Mouse (Mus musculus): ENCODE measurements around the gene Elovl3. TPM values are rescaled to one million over a fixed set of nuclear protein-coding genes. Genes with fewer than 3 reads are reported as not detected.
"Not testable (repeated sequence)": the region's sequence is repeated elsewhere in the genome, so short reads cannot be mapped to it uniquely, and the experiment has no call there.

The Elovl3 gene
- total RNA-seq, 2 experiments from 2014 or later = not detected

DNA sequence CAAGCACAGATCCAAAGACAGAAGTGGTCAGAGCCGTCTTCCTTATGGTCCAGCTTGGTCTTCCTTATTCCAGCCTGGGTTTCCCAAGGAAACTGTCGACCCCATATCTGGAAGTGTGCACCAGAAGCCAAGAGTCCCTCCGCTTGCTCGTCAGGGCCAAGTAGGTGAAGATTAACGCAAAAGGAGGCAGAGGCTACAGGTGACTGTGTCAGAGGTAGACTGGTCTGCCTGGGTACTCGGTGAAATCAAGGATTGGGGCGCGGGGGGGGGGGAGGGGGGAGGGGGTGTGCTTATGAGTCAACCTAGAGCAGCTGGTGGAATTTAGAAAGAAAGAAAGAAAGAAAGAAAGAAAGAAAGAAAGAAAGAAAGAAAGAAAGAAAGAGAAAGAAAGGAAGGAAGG, 414 bp upstream of the Elovl3 start:
- no peak for DNase-seq (ENCODE audit: extremely low spot score in 1 of 2, low spot score in 2 of 2)
- intact Hi-C loops (cut with DNase I) = no loop called here

DNA sequence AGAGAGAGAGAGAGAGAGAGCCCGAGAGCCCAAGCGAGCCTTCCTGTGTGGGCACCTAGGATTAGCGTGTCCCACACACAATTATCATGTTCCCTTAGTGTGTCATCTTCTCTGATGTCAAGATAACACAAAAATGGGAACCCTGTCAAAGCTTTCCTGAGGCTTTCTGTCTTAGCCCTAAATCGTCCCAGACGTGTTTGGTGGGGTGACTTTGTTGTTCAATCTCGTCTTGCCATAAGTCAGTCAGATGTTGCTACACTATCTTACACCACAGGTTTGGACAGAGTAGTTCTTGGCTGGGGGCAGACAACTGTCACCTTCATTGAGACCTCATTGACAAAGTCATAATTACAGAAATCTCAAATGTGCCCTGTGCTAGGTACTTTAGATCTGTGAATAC, 880 bp downstream of the Elovl3 start:
- intact Hi-C loops (cut with DNase I) = no loop called here
- no peak for DNase-seq (ENCODE audit: extremely low spot score in 1 of 2, low spot score in 2 of 2)

DNA sequence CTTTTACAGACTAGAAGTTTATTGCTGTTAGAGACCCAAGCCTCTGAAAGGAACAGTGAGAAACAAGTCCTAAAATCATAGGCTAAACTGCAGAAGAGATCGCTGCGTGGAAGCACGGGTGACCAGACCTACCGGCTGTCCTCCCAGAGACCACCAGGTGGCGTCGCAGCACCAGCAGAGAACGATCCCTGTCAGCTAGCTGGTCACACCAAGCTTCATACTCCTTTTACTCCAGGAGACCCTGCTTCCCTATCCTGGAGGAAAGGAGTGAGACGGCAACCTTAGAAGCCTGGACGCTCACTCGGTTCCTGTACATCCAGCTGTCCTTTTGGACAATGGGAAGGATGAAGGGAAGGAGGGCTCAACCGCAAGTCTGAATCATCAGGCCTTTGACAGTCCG, 3.6 kb downstream of the Elovl3 start:
- DNase-seq (ENCODE audit: extremely low spot score in 1 of 2, low spot score in 2 of 2) = peak; percentile 89 to 90
- intact Hi-C loops (cut with DNase I) = loop anchor here (1.0 kb wide), 1 partner anchor 119 kb away; no protein-coding TSS in a partner anchor

DNA sequence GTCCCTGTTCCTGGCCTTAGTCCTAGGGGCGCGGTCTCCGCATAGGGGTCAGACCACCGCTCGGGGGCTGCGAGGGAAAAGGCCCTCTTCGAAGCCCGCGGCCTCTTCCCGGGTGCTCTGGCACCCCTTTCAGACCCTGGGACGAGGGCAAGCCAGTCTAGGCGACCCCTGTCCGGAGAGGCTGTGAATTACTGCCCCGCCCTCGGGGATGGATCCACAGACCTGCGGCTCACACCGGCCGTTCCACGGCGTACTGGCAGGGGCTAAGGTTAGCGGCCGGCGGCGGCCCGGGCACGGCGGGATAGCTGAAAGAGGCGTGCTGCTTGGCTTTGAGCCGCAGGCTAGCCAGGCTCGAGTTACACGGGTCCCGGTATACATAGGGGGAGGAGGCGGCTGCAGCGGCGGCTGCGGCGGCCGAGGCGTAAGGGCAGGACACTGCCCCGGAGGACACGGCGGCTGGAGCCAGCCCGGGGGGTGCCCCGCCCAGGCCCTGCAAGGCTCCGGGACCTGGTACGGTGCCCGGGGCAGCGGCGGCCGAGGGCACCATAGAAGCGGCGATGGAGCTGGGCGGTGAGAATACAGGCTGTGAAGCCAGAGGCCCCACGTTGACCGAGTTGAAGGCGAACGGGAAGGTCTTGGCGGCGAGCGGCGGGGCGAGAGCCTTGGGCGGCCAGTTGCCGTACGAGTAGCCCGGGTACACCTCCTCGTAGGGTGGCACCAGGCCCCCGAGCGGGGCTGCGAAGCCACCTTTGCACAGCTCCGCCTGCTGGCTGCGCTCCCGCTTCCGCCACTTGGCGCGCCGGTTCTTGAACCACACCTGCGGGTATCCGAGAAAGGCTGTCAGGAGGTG, 4.3 kb downstream of the Elovl3 start:
- intact Hi-C loops (cut with DNase I) = loop anchor here (1.0 to 2.0 kb wide), 2 partner anchors 118 to 169 kb away; partner anchors contain the start of gene Nfkb2
- peak in 1 of 2 experiments; percentile 48 for DNase-seq (ENCODE audit: extremely low spot score in 1 of 2, low spot score in 2 of 2)

DNA sequence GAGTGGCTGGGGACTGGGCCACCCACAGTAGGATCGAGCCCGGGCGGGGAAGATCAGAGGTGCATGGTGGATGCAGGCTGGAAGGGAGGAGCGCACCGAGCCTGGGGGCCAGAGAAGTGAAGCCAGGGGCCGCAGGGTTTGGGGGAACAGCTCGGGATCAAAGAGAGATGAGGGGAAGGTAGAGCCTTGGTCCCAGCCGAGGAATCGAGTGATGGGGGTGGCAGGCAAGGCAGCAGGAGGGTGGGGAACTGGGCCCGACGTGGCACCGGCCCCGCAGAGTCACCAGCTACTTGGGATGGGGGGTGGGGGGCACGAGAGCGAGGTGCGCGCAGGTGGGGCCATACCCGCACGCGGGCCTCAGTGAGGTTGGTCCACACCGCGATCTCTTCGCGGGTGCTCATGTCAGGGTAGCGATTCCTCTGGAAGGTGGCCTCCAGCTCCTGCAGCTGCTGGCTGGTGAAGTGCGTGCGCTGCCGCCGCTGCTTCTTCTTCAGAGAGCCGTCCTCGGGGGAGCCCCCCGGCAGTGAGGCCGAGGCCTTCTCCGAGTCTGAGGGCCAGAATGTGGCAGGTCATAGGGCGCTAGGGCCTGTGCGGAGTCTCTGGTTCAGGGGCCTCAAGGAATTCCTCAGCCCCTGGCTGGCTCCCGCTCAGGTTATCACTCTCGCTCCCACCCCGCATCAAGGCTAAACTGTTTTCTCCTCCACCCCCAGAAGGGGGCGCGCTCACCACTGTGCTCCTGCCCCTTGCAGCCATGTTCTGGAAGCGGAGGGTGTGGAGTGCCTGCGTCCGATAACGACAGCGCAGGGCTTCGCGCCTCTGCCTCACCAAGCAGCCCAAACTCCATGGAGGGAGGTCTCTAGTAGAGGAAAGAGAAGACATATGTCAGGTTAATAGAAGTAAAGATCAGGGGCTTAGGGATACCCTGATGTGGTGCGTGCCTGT, 5.2 kb downstream of the Elovl3 start:
- intact Hi-C loops (cut with DNase I) = loop anchor here (2.0 kb wide), 1 partner anchor 168 kb away; the partner anchor contains the start of gene Nfkb2
- DNase-seq (ENCODE audit: extremely low spot score in 1 of 2, low spot score in 2 of 2) = peak in 1 of 2 experiments; percentile 76

DNA sequence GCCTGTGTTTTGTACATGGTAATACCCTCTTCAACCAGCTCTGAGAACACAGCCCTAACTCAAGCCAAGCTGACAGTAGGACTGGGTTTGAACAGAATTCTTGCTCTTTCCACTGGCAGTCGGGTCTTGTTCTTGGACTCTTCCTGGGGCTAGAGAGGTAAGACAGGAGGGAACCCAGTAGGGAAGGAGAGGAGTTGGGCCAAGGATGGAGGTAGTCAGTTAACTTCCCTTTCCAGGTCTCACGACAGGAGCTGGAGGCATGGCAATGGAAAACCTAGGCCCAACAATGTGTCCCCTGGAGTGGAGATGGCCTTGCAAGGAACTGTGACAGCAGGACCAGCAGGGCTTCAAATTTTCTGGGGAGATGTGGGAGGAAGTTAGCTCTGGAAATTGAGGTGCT, 8.6 kb downstream of the Elovl3 start:
- no peak for DNase-seq (ENCODE audit: extremely low spot score in 1 of 2, low spot score in 2 of 2)
- intact Hi-C loops (cut with DNase I) = no loop called here

DNA sequence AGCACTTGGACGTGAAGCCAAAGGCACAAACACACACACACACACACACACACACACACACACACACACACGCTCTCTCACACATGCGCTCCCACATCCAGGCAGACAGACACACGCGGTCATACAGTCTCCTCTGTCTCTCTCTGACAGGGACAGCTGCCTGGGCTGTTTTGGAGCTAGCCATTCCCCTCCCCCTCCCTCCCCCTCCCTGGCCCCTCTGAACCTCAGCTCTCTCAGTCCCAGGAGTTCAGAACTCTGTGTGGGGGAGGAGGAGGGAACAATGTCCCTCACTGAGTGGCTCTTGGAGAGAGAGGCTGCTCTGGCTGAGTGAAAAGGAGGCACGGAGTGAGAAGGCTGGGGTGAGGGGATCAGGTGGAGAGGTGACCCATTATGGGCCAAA, 9.4 kb downstream of the Elovl3 start:
- intact Hi-C loops (cut with DNase I) = no loop called here
- no peak for DNase-seq (ENCODE audit: extremely low spot score in 1 of 2, low spot score in 2 of 2)

DNA sequence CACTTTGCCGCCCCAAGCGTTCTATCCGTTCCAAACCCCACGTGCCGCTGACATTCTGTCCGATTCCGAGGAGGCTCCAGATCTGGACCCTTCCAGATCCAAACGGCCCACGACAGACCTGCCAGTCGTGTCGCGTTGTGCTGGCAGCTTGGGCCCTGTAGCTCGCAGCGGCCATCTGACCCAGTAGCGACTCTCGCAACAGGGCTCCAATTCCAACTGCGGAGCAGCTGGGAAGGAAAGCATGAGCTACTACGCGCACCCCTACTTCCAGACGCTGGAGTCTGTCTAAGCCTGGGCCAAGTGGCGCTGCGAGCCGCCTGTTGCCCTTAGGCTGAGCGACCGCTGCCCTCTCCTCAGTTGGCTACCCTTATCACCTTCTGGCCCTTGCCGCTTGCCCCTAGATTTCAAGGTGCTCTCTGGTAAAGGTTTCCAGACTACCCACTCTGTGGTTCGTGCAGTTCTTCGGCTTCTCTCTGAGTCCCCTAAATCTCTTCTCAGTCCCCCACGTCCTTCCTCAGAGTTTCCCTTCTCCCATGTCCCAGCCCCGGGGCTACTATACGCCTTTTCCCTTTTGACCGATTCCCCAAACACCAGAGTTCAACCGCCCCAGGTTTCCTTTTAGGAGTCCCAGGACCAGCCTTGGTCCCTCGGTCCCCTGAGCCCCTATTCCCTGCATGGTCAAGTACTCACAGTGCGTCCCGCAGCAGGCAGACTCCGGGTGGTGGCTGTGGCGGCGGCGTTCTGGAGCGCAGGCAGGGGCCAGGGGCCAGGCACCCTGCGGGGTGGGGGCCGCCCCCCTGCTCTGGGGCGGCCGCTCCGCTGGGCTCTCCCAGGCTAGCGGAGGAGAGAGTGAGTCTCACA, 16.0 kb downstream of the Elovl3 start, which contains the start of gene Pitx3:
Pitx3 (minus strand) TSS at position 816 of the 861 bp plus-strand sequence.
- intact Hi-C loops (cut with DNase I) = no loop called here

DNA sequence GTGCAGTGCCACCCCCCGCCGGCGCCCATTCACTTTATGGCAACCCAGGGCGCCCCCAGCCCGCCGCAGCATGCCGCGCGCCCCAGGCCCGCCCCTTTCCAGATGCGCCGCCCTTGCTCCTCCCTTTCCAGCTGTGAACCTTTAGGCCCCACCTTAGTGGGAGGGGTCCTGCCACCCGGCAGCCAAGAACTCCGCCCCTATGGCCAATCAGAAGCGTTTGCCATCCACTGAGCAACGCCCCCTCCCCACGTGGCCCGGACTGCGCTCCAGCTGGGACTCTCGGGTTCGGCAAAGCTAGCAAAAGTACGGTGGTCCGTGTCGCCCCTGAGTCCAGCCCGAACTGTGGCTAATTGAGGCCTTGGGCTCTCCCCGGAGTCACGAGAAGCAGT, 16.7 kb downstream of the Elovl3 start:
- intact Hi-C loops (cut with DNase I) = no loop called here
- DNase-seq (ENCODE audit: extremely low spot score in 1 of 2, low spot score in 2 of 2) = peak; percentile 47 to 91

More for the DNA sequence above, 16.0 kb downstream of the Elovl3 start, which contains the start of gene Pitx3:
- DNase-seq (ENCODE audit: extremely low spot score in 1 of 2, low spot score in 2 of 2) = no peak

DNA sequence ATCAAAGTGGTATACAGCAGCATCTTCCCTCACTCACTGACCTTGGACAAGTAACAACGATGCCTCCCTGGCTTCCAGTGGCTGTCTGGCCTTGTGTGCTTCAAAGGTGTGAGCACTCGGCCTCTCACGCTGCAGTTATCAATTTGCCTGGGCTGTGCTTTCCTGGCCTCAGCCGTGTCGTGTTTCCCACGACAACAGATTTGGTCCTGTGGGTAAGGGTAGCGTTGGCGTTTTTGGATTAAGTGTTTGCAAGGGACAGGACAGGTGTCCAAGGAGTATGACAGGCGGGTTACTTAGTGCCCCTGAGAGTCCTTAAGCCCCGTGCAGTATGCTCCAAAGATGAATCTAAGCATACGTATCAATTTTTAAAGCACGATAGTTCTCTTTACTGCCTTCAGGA, 17.4 kb downstream of the Elovl3 start:
- DNase-seq (ENCODE audit: extremely low spot score in 1 of 2, low spot score in 2 of 2) = no peak
- intact Hi-C loops (cut with DNase I) = no loop called here

DNA sequence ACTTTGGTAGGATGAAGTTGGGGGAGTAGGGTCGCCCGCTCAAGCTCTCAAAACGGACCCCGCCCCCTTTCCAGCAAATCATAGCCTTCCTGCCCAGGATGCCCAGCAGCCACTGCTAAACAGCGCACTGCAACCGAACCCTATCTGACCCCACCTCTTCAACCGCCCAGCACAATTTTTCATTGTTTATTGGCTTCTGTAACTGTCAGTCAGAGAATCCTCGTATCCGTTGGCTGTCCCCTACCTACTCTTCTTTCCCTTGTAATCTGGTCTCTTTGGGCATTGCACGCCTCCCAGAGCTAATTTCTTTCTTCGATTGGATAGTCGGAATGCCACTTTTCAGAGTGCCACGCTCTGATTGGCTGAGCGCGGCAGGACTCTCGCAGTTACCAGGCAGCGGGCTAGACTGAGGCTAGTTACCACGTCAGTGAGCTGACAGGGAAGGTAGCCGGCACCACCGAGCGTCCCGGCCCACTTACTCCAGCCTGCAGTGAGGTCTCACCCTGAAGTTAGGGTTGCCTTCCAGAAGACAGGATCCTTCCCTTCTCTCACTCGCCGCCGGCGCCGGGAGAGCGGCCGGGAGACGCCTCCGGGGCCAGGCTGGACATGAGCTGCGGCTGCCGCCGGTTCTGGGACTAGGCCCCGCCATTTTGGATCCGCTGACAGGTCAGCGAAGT, 20.6 kb downstream of the Elovl3 start, which contains the start of gene Gbf1:
Gbf1 (plus strand) TSS at position 383 of the 677 bp plus-strand sequence.
- peak; percentile 93 to 98 for DNase-seq (ENCODE audit: extremely low spot score in 1 of 2, low spot score in 2 of 2)
- intact Hi-C loops (cut with DNase I) = no loop called here

DNA sequence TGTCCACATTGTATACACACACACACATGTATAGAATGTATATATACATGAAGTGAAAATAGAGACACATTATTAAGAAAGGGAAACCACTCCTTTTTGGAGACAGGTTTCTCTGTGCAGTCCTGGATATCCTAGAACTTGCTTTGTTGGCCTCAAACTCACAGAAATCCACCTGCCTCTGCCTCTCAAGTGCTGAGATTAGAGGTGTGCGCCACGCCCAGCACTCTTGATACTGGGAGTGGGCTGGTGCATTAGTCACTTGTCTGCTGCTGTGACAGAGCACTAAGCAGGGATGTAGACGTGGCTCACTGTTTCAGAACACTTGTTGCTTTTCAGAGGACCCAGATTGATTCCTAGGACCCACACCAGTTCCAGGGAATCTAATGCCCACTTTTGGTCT, 34.3 kb downstream of the Elovl3 start:
- no peak for DNase-seq (ENCODE audit: extremely low spot score in 1 of 2, low spot score in 2 of 2)
- intact Hi-C loops (cut with DNase I) = no loop called here

DNA sequence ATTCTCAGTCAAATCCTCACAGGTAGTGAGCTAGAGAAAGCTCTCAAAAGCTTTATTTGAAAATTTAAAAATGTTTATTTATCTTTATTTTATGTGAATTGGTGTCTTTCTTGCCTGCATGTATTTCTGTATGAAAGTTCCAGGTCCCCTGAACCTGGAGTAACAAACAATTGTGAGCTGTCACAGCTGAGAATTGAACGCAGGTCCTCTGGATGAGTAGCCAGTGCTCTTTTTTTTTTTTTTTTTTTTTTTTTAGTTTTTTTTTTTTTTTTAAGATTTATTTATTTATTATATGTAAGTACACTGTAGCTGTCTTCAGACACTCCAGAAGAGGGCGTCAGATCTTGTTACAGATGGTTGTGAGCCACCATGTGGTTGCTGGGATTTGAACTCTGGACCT, 35.5 kb downstream of the Elovl3 start:
- DNase-seq (ENCODE audit: extremely low spot score in 1 of 2, low spot score in 2 of 2); intact Hi-C loops (cut with DNase I): not testable (repeated sequence)

DNA sequence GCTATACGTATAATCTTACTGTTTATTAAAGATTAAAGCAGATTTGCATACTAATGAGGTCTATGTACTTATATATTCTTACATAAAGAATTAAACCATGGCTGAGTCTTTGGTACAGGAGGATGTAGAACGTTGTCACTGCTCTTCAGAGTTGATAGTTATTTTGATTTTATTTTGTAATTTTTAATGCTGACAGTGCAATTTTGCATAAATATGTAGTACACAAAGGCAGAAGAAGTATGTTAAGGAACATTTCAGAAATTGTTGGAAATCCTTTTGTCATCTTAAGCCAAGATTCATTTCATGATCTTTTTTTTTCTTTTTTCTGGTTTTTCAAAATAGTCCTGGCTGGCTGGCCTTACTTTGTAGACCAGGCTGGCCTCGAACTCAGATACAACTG, 37.7 kb downstream of the Elovl3 start:
- DNase-seq (ENCODE audit: extremely low spot score in 1 of 2, low spot score in 2 of 2) = no peak
- intact Hi-C loops (cut with DNase I) = no loop called here

DNA sequence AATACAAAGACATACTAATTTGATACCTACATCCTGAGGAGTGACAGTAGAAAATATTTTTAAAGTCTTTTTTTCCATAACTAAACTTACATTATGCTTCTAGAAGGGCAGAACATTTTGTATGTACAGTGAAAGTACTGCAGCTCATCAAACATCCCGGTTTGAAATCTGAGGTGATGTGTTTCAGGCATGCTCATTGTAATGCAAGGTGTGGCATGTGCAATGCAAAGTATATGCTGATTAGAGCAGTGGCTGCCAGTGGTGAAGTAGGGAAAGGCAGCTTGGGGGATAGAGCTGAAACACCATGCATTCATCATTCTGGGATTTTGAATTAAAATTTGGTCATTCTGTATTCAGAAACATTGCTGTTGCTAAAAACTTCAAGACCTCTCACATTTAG, 38.2 kb downstream of the Elovl3 start:
- DNase-seq (ENCODE audit: extremely low spot score in 1 of 2, low spot score in 2 of 2) = no peak
- intact Hi-C loops (cut with DNase I) = no loop called here

DNA sequence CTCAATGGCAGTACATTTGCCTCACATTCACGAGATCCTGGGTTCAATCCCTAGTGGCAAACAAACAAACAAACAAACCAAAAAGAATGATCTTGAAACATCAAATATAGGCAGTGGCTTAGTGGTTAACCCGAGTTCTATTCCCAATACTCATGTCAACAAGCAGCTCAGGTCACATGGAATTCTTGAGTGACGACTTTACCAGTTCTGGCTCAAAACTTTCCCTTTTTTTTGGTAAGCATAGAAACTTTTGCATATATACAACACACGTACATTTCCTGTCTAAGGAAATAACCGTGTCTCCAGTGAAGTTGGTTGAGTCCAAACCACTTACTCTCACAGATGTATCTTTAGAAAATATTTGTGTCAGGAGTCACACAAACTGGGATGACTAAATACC, 40.8 kb downstream of the Elovl3 start:
- intact Hi-C loops (cut with DNase I) = no loop called here
- DNase-seq (ENCODE audit: extremely low spot score in 1 of 2, low spot score in 2 of 2) = no peak

DNA sequence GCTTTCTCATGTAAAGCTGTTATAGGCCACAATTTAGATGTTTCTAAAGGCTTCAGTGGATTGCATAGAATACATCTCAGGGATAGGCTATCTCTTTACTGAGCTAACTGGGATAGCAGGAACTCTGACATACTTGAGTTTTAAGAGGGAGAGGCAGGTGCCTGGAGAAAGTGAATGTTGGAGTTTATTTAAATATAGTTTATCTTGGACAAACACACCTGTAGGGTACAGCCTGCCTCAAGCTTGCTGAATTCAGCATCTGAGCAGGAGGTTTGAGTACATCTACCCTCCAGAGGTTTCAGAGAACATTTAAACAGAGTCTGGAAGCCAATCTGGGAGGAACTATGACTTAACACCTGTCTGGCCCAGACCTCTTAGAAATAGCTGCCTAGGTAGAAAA, 43.5 kb downstream of the Elovl3 start:
- DNase-seq (ENCODE audit: extremely low spot score in 1 of 2, low spot score in 2 of 2) = no peak
- intact Hi-C loops (cut with DNase I) = no loop called here

DNA sequence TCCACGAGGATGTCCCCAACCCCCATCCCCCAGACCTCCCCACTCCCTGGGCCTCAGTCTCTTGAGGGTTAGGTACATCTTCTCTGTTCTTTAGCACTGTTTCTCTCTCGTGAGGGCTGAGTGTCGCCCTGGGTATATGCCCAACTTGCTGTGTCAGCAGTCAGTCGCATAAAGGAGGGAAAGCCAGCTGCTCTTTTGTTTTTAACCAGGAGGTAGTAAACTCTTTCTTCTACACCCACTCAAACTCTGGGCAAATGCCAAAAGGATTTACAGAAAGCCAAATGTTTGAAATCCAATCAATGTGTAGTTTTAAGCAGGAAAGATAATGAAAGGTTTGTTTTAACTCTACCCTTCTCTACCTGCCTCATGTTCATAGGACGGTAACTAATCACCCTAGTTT, 45.3 kb downstream of the Elovl3 start:
- DNase-seq (ENCODE audit: extremely low spot score in 1 of 2, low spot score in 2 of 2) = no peak
- intact Hi-C loops (cut with DNase I) = no loop called here

Measured in left cerebral cortex, postnatal 10 days (tissue).